Mouse (Mus musculus): Measurements from ENCODE around the gene Ano4.

DNA sequence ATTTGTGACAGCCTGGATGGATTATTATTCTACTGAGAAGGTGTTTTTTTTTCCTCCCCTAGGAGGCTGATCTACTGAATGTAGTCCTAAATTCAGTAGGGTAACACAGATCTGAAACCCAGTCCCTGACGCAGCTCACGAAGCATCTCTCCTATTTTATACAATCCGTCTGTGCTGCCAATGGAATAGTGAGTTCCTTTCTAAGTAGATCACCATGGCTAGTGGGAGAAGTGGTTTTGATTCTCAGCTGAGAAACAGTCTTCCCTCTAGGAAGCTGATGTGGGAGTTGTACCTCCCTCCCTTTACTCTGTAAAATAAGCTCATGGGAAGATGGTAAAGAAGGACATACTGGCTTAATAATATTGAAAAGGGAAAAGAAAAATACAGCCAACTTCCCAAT, 90.8 kb downstream of the Ano4 start:
- no peak for TF ChIP-seq EP300 (optimal IDR thresholded peaks at IDR 0.05)
- TF ChIP-seq CTCF (IDR thresholded peaks at IDR 0.05; ENCODE audit: low read depth), result no peak
